Mouse (Mus musculus) stomach, postnatal 0 days (tissue): ENCODE measurements around the gene Map3k12.

Experiments used
- CTCF ChIP-seq: IDR thresholded peaks from 2 replicates; pipeline ENCODE4 v1.5.1; 2016; ENCODE audit warnings: antibody characterized with exemption, low read depth, mild to moderate bottlenecking, moderate library complexity
- EP300 ChIP-seq: optimal IDR thresholded peaks from 2 replicates; pipeline ENCODE3; 2016; ENCODE audit warnings: antibody characterized with exemption

GRCm38 (mm10) chr15:102530566-102530965 lies 13.7 kb upstream of the Map3k12 start:
- no peak for TF ChIP-seq CTCF
- TF ChIP-seq EP300 = no peak
